Comparison of ENCODE assay signal across 15 mouse cellular contexts in genomic region chr19:17337057-17337679, GRCm38 (mm10). TPM values are rescaled to one million over a fixed set of nuclear protein-coding genes. Genes with fewer than 3 reads are reported as not detected.
DNase-seq lines count a peak whose midpoint lies in the region; ATAC-seq and TF ChIP-seq lines count a peak whose summit lies in the region.
"Had no signal": no experiment of that assay in that cellular context is flagged by ENCODE, and none has a peak within 500 bp of the region (broad histone marks: within the 10 kb centered on the region; RNA-seq: fewer than 3 reads in every experiment).

No protein-coding gene starts in this region.

- peak overlapping the region; percentile 62; the same call in 1 of the 2 replicates for H3K27ac ChIP-seq in heart, embryonic 10.5 days
- no peak overlapping the region for H3K27ac ChIP-seq in neural tube, embryonic 14.5 days (ENCODE audit: low read depth, low read length)
- peak overlapping the region; percentile 99 for H3K27ac ChIP-seq in liver, embryonic 14.5 days
- H3K27ac ChIP-seq in stomach, postnatal 0 days (replicated peaks) = no peak overlapping the region
- H3K27ac ChIP-seq: midbrain, embryonic 15.5 days; neural tube, embryonic 12.5 days had no signal

- peak; percentile 92 for TF ChIP-seq EP300 in liver, embryonic 14.5 days (IDR thresholded peaks at IDR 0.05; ENCODE audit: low read depth)
- no peak for TF ChIP-seq EP300 in stomach, postnatal 0 days (optimal IDR thresholded peaks at IDR 0.05)

- no peak for DNase-seq in heart, embryonic 10.5 days (ENCODE audit: low spot score)
- DNase-seq in heart, postnatal 10 days = no peak
- DNase-seq in neural tube, embryonic 10.5 days (ENCODE audit: extremely low spot score, low spot score) = no peak
- DNase-seq in liver, embryonic 14.5 days (ENCODE audit: low read depth in 3 of 3, low spot score in 3 of 3) = no peak
- DNase-seq in stomach, postnatal 0 days (ENCODE audit: low spot score) = peak; percentile 38
- no peak for DNase-seq in lung, adult 2 months
- DNase-seq: adrenal gland, adult 8-10 months; forebrain, postnatal 0 days; kidney, postnatal 10 days; left cerebral cortex, postnatal 4 days; spleen, adult 18-20 months had no signal

- ATAC-seq in neural tube, embryonic 14.5 days (ENCODE audit: low read depth) = 0 out of 2 replicates have a peak, but pooled peaks have one; percentile 14
- peak; percentile 45; the same call in 1 of the 2 replicates for ATAC-seq in liver, embryonic 14.5 days (ENCODE audit: insufficient read depth)
- peak; percentile 45 for ATAC-seq in stomach, postnatal 0 days (ENCODE audit: low FRiP score, low TSS enrichment)
- ATAC-seq in inflammation-experienced regulatory T-cells, adult 6 months = no peak
- ATAC-seq: forebrain, postnatal 0 days; midbrain, embryonic 15.5 days had no signal

- no peaks in the 10 kb centered on the region for H3K27me3 ChIP-seq in heart, embryonic 10.5 days (ENCODE audit: insufficient read depth, poor library complexity, severe bottlenecking)
- no peaks in the 10 kb centered on the region for H3K27me3 ChIP-seq in neural tube, embryonic 14.5 days (ENCODE audit: control insufficient read depth, insufficient read depth, low read length)
- no peaks in the 10 kb centered on the region for H3K27me3 ChIP-seq in liver, embryonic 14.5 days (ENCODE audit: control insufficient read depth, insufficient read depth, low read length)
- no peaks in the 10 kb centered on the region for H3K27me3 ChIP-seq in stomach, postnatal 0 days (ENCODE audit: control insufficient read depth, insufficient read depth, low read length)
- H3K27me3 ChIP-seq: midbrain, embryonic 15.5 days; neural tube, embryonic 12.5 days had no signal

- H3K36me3 ChIP-seq in heart, embryonic 10.5 days = no peaks in the 10 kb centered on the region
- H3K36me3 ChIP-seq in neural tube, embryonic 14.5 days (ENCODE audit: control insufficient read depth, insufficient read depth, low read length) = no peaks in the 10 kb centered on the region
- H3K36me3 ChIP-seq in liver, embryonic 14.5 days (replicated peaks; ENCODE audit: control insufficient read depth, insufficient read depth, low read depth) = peaks cover 44% of the 10 kb centered on the region
- H3K36me3 ChIP-seq in stomach, postnatal 0 days (ENCODE audit: control insufficient read depth, insufficient read depth, low read length) = no peaks in the 10 kb centered on the region
- H3K36me3 ChIP-seq: midbrain, embryonic 15.5 days; neural tube, embryonic 12.5 days had no signal

- H3K9ac ChIP-seq in neural tube, embryonic 14.5 days (replicated peaks; ENCODE audit: low read depth, low read length) = no peak overlapping the region
- H3K9ac ChIP-seq in liver, embryonic 14.5 days (replicated peaks) = peak overlapping the region; percentile 47
- H3K9ac ChIP-seq in stomach, postnatal 0 days (ENCODE audit: low read length) = no peak overlapping the region
- H3K9ac ChIP-seq: forebrain, postnatal 0 days; midbrain, embryonic 15.5 days; neural tube, embryonic 12.5 days had no signal

- TF ChIP-seq CTCF in liver, embryonic 14.5 days (IDR thresholded peaks at IDR 0.05; ENCODE audit: low read depth) = no peak
- no peak for TF ChIP-seq CTCF in stomach, postnatal 0 days (IDR thresholded peaks at IDR 0.05; ENCODE audit: low read depth)
- TF ChIP-seq CTCF in lung, adult 2 months (IDR thresholded peaks at IDR 0.05; ENCODE audit: insufficient read depth, low read length) = no peak

- intact Hi-C loops in heart, postnatal 10 days (cut with DNase I) = no loop called here

- 58% methylated on average over 7 of the region's 7 CpGs for WGBS in heart, embryonic 10.5 days
- WGBS in neural tube, embryonic 14.5 days = 50% methylated on average over 7 of the region's 7 CpGs
- 15% methylated on average over 7 of the region's 7 CpGs for WGBS in liver, embryonic 14.5 days (ENCODE audit: insufficient replicate concordance)
- 30% methylated on average over 7 of the region's 7 CpGs for WGBS in stomach, postnatal 0 days
- WGBS in lung, adult 2 months = 35% methylated on average over 7 of the region's 7 CpGs

- no peaks in the 10 kb centered on the region for H3K9me3 ChIP-seq in heart, embryonic 10.5 days
- H3K9me3 ChIP-seq in neural tube, embryonic 14.5 days (ENCODE audit: control insufficient read depth, low read length) = no peaks in the 10 kb centered on the region
- H3K9me3 ChIP-seq in liver, embryonic 14.5 days (ENCODE audit: control insufficient read depth, low read length) = no peaks in the 10 kb centered on the region
- no peaks in the 10 kb centered on the region for H3K9me3 ChIP-seq in stomach, postnatal 0 days (ENCODE audit: control insufficient read depth, low read length)
- H3K9me3 ChIP-seq: midbrain, embryonic 15.5 days; neural tube, embryonic 12.5 days had no signal

- H3K4me2 ChIP-seq in neural tube, embryonic 14.5 days (ENCODE audit: low read depth, low read length) = no peak overlapping the region
- peak overlapping the region; percentile 76 for H3K4me2 ChIP-seq in liver, embryonic 14.5 days (ENCODE audit: low read depth)
- no peak overlapping the region for H3K4me2 ChIP-seq in stomach, postnatal 0 days (replicated peaks; ENCODE audit: low read depth)
- H3K4me2 ChIP-seq: midbrain, embryonic 15.5 days; neural tube, embryonic 12.5 days had no signal

- no peak for TF ChIP-seq POLR2A in lung, adult 2 months (IDR thresholded peaks at IDR 0.05; ENCODE audit: borderline replicate concordance, extremely low read depth, low read depth, low read length)

- no peak overlapping the region for H3K4me3 ChIP-seq in heart, embryonic 10.5 days
- no peak overlapping the region for H3K4me3 ChIP-seq in neural tube, embryonic 14.5 days (ENCODE audit: low read depth, low read length)
- H3K4me3 ChIP-seq in liver, embryonic 14.5 days (ENCODE audit: insufficient read depth in 1 of 2, low read depth in 2 of 2, low read length in 2 of 2) = peak overlapping the region in 1 of 2 experiments; percentile 19; a peak in 1 of 4 replicates
- H3K4me3 ChIP-seq in stomach, postnatal 0 days (ENCODE audit: low read depth, low read length) = no peak overlapping the region
- no peak overlapping the region for H3K4me3 ChIP-seq in lung, adult 2 months (replicated peaks; ENCODE audit: extremely low read depth, low read depth, low read length)
- H3K4me3 ChIP-seq: midbrain, embryonic 15.5 days; neural tube, embryonic 12.5 days had no signal

- H3K4me1 ChIP-seq in heart, embryonic 10.5 days = peaks cover 26% of the 10 kb centered on the region; the same call in 1 of the 2 replicates
- no peaks in the 10 kb centered on the region for H3K4me1 ChIP-seq in neural tube, embryonic 14.5 days (ENCODE audit: control insufficient read depth, insufficient read depth, low read length)
- peaks cover 55 to 76% of the 10 kb centered on the region in 2 experiments for H3K4me1 ChIP-seq in liver, embryonic 14.5 days (replicated peaks; ENCODE audit: control insufficient read depth in 2 of 2, insufficient read depth in 2 of 2, low read length in 1 of 2)
- peaks cover 5% of the 10 kb centered on the region for H3K4me1 ChIP-seq in stomach, postnatal 0 days (replicated peaks; ENCODE audit: control insufficient read depth, insufficient read depth)
- peaks cover 2% of the 10 kb centered on the region; the same call in 1 of the 2 replicates for H3K4me1 ChIP-seq in lung, adult 2 months (ENCODE audit: control insufficient read depth, insufficient read depth, low read length)
- H3K4me1 ChIP-seq: midbrain, embryonic 15.5 days had no signal

RNA-seq across cellular contexts. Expression of gene Gcnt1, which starts 35.5 kb away (rescaled TPM):
- 7.7 and 9.4 TPM in 2 replicates for polyA plus RNA-seq in heart, embryonic 10.5 days (2016; fragmentation: Nextera tagmentation; extraction: Ambion mirVana)
- 10 to 100 TPM; 11.4 to 13.6 TPM for total RNA-seq in heart, postnatal 10 days (2021)
- polyA plus RNA-seq in neural tube, embryonic 14.5 days (2014; fragmentation: Nextera tagmentation; extraction: Ambion mirVana) = 0.27 and 1.3 TPM in 2 replicates
- 11.9 and 14.6 TPM in 2 replicates for polyA plus RNA-seq in liver, embryonic 14.5 days (2012; rRNA removed)
- 25.1 and 26.0 TPM in 2 replicates for polyA plus RNA-seq in liver, embryonic 14.5 days (2014; fragmentation: Nextera tagmentation; extraction: Ambion mirVana)
- 1.4 and 1.5 TPM in 2 replicates for polyA plus RNA-seq in stomach, postnatal 0 days (2015; fragmentation: Nextera tagmentation; extraction: Ambion mirVana)
- polyA plus RNA-seq in lung, adult 2 months (2012; rRNA removed) = 1.7 and 4.3 TPM in 2 replicates
- 1 to 10 TPM; 6.9 to 9.2 (median 7.5) TPM for polyA plus RNA-seq in inflammation-experienced regulatory T-cells, adult 6 months (2017; shearing (Covaris generic))

RNA-seq across cellular contexts. Expression of gene Rfk, which starts 56.7 kb away (rescaled TPM):
- polyA plus RNA-seq in heart, embryonic 10.5 days (2016; fragmentation: Nextera tagmentation; extraction: Ambion mirVana) = 52.6 and 57.7 TPM in 2 replicates
- 10 to 100 TPM; 54.2 to 55.8 TPM for total RNA-seq in heart, postnatal 10 days (2021)
- 101 and 106 TPM in 2 replicates for polyA plus RNA-seq in neural tube, embryonic 14.5 days (2014; fragmentation: Nextera tagmentation; extraction: Ambion mirVana)
- polyA plus RNA-seq in liver, embryonic 14.5 days (2012; rRNA removed) = 19.8 and 26.2 TPM in 2 replicates
- 47.4 and 53.3 TPM in 2 replicates for polyA plus RNA-seq in liver, embryonic 14.5 days (2014; fragmentation: Nextera tagmentation; extraction: Ambion mirVana)
- 145 and 153 TPM in 2 replicates for polyA plus RNA-seq in stomach, postnatal 0 days (2015; fragmentation: Nextera tagmentation; extraction: Ambion mirVana)
- 70.0 and 97.8 TPM in 2 replicates for polyA plus RNA-seq in lung, adult 2 months (2012; rRNA removed)
- 10 to 100 TPM; 13.5 to 29.9 (median 20.3) TPM for polyA plus RNA-seq in inflammation-experienced regulatory T-cells, adult 6 months (2017; shearing (Covaris generic))

Comparison
In these comparisons a context has a peak if more than half of its experiments do, and no peak if none do; other contexts are left out.
1. H3K27ac ChIP-seq: peak in heart, embryonic 10.5 days (single experiment) and liver, embryonic 14.5 days (single experiment); none in neural tube, embryonic 14.5 days (single experiment) and stomach, postnatal 0 days (single experiment).